Mouse (Mus musculus): Measurements from ENCODE around the gene Tomm40l.

GRCm38 (mm10) chr1:171223796-171224195, 1.5 kb upstream of the Tomm40l start:
- TF ChIP-seq CTCF (IDR thresholded peaks at IDR 0.05; ENCODE audit: insufficient read depth, low read depth, low read length) (no peak), POLR2A (IDR thresholded peaks at IDR 0.05; ENCODE audit: insufficient read depth, low read depth, low read length) (no peak)
